Mouse (Mus musculus) thymus, postnatal 4 days (tissue): Measurements from ENCODE around the gene Vipr1.
"Not testable (repeated sequence)": the region's sequence is repeated elsewhere in the genome, so short reads cannot be mapped to it uniquely, and the experiment has no call there.

Experiments
- DNase-seq: peaks from one replicate; pipeline ENCODE4 v3.0.0; 2021

Vipr1 gene

GRCm38 (mm10) chr9:121642401-121643181 is at the start of gene Vipr1:
Gene Vipr1, plus strand, starts transcription at chr9:121642716.
- peak; percentile 92 for DNase-seq

GRCm38 (mm10) chr9:121592948-121593550 is 49.5 kb upstream of the Vipr1 start:
- no peak for DNase-seq

- not testable (repeated sequence) for DNase-seq
Measured at GRCm38 (mm10) chr9:121593768-121594167, 48.7 kb upstream of the Vipr1 start.

- DNase-seq: no peak
Measured at GRCm38 (mm10) chr9:121594771-121595170, 47.7 kb upstream of the Vipr1 start.

- DNase-seq: no peak
Measured at GRCm38 (mm10) chr9:121598106-121598505, 44.4 kb upstream of the Vipr1 start.

- no peak for DNase-seq
Measured at GRCm38 (mm10) chr9:121599551-121599950, 43.0 kb upstream of the Vipr1 start.

GRCm38 (mm10) chr9:121600201-121600860 is 42.2 kb upstream of the Vipr1 start:
- no peak for DNase-seq

GRCm38 (mm10) chr9:121600861-121601427 is 41.6 kb upstream of the Vipr1 start:
- no peak for DNase-seq

GRCm38 (mm10) chr9:121602381-121602780 is 40.1 kb upstream of the Vipr1 start:
- DNase-seq: peak; percentile 19

GRCm38 (mm10) chr9:121605414-121606278 is 36.9 kb upstream of the Vipr1 start:
- peak; percentile 72 for DNase-seq

GRCm38 (mm10) chr9:121606498-121607096 is 35.9 kb upstream of the Vipr1 start:
- DNase-seq: no peak

- no peak for DNase-seq
Measured at GRCm38 (mm10) chr9:121609381-121609780, 33.1 kb upstream of the Vipr1 start.

GRCm38 (mm10) chr9:121613192-121613591 is 29.3 kb upstream of the Vipr1 start:
- no peak for DNase-seq

- DNase-seq: no peak
Measured at GRCm38 (mm10) chr9:121614241-121614757, 28.2 kb upstream of the Vipr1 start.

GRCm38 (mm10) chr9:121616471-121616870 is 26.0 kb upstream of the Vipr1 start:
- DNase-seq: peak; percentile 78

GRCm38 (mm10) chr9:121619441-121619840 is 23.1 kb upstream of the Vipr1 start:
- no peak for DNase-seq

GRCm38 (mm10) chr9:121623235-121623634 is 19.3 kb upstream of the Vipr1 start:
- DNase-seq: no peak

- no peak for DNase-seq
Measured at GRCm38 (mm10) chr9:121624920-121625319, 17.6 kb upstream of the Vipr1 start.

- no peak for DNase-seq
Measured at GRCm38 (mm10) chr9:121630627-121631026, 11.9 kb upstream of the Vipr1 start.

GRCm38 (mm10) chr9:121631946-121632345 is 10.6 kb upstream of the Vipr1 start:
- DNase-seq: no peak

- DNase-seq: no peak
Measured at GRCm38 (mm10) chr9:121632891-121633290, 9.6 kb upstream of the Vipr1 start.

GRCm38 (mm10) chr9:121633306-121633705 is 9.2 kb upstream of the Vipr1 start:
- DNase-seq: no peak
